Mouse (Mus musculus): ENCODE data around the gene Gm21833.

- TF ChIP-seq CTCF (IDR thresholded peaks at IDR 0.05; ENCODE audit: low read depth): no peak
- TF ChIP-seq EP300 (IDR thresholded peaks at IDR 0.05; ENCODE audit: low read depth): no peak
These were observed 31.7 kb upstream of the Gm21833 start for GRCm38 (mm10) chr16:82796489-82796888.

All from liver, postnatal 0 days (tissue).